Mouse (Mus musculus) MN1 (cell line): ENCODE results near the gene Morn1.

Experiments used
- DNase-seq: peaks from one replicate; pipeline ENCODE4 v3.0.0-alpha.2; 2016; ENCODE audit warnings: low spot score

Morn1 gene

GRCm38 (mm10) chr4:155086108-155087024 lies at the start of gene Morn1, which contains the start of gene Rer1:
Gene Morn1, plus strand, starts transcription at chr4:155086577.
Gene Rer1, minus strand, starts transcription at chr4:155086382.
- peak; percentile 100 for DNase-seq

GRCm38 (mm10) chr4:155040197-155040596 lies 46.2 kb upstream of the Morn1 start:
- no peak for DNase-seq

- DNase-seq: no peak
Measured at GRCm38 (mm10) chr4:155040696-155041095, 45.7 kb upstream of the Morn1 start.

GRCm38 (mm10) chr4:155042606-155043288 lies 43.6 kb upstream of the Morn1 start:
- DNase-seq: no peak

GRCm38 (mm10) chr4:155043289-155043625 lies 43.1 kb upstream of the Morn1 start:
- DNase-seq: no peak

- DNase-seq: peak; percentile 69
Measured at GRCm38 (mm10) chr4:155046636-155047035, 39.7 kb upstream of the Morn1 start.

- DNase-seq: no peak
Measured at GRCm38 (mm10) chr4:155050116-155050515, 36.3 kb upstream of the Morn1 start.

- no peak for DNase-seq
Measured at GRCm38 (mm10) chr4:155056724-155057123, 29.7 kb upstream of the Morn1 start, which contains the start of gene Plch2. Gene Plch2, minus strand, starts transcription at chr4:155056784.

GRCm38 (mm10) chr4:155058325-155058724 lies 28.1 kb upstream of the Morn1 start:
- no peak for DNase-seq

GRCm38 (mm10) chr4:155063895-155064294 lies 22.5 kb upstream of the Morn1 start:
- no peak for DNase-seq

- no peak for DNase-seq
Measured at GRCm38 (mm10) chr4:155064474-155064873, 21.9 kb upstream of the Morn1 start.

GRCm38 (mm10) chr4:155065970-155066833 lies 20.2 kb upstream of the Morn1 start:
- peak; percentile 95 for DNase-seq

- DNase-seq: peak; percentile 99
Measured at GRCm38 (mm10) chr4:155066834-155067522, 19.4 kb upstream of the Morn1 start, which contains the start of gene Pex10. Gene Pex10, plus strand, starts transcription at chr4:155067016.

GRCm38 (mm10) chr4:155068357-155068972 lies 17.9 kb upstream of the Morn1 start:
- DNase-seq: no peak

GRCm38 (mm10) chr4:155069191-155069590 lies 17.2 kb upstream of the Morn1 start:
- DNase-seq: peak; percentile 49

- no peak for DNase-seq
Measured at GRCm38 (mm10) chr4:155070199-155070598, 16.2 kb upstream of the Morn1 start.

- DNase-seq: no peak
Measured at GRCm38 (mm10) chr4:155070921-155071320, 15.5 kb upstream of the Morn1 start.

- no peak for DNase-seq
Measured at GRCm38 (mm10) chr4:155074418-155074817, 12.0 kb upstream of the Morn1 start.

- no peak for DNase-seq
Measured at GRCm38 (mm10) chr4:155075137-155075536, 11.2 kb upstream of the Morn1 start.

GRCm38 (mm10) chr4:155075813-155076212 lies 10.6 kb upstream of the Morn1 start:
- DNase-seq: no peak

GRCm38 (mm10) chr4:155076677-155077076 lies 9.7 kb upstream of the Morn1 start:
- DNase-seq: no peak
